Mouse (Mus musculus) G1E (cell line): ENCODE results near the gene Ghr. TPM values are rescaled to one million over a fixed set of nuclear protein-coding genes. Genes with fewer than 3 reads are reported as not detected.

ENCODE experiments used
- ATAC-seq: 2 replicates; pipeline ENCODE4 v1.8.0; 2016; ENCODE audit warnings: mild to moderate bottlenecking; ENCODE audit not compliant: insufficient number of reproducible peaks, poor library complexity, low FRiP score, severe bottlenecking; ENCODE audit errors: extremely low read depth
- DNase-seq: peaks from one replicate; pipeline ENCODE4 v3.0.0; 2012; ENCODE audit warnings: low spot score
- H3K27me3 ChIP-seq: 2 replicates; pipeline ENCODE4 v1.6.1; 2012; ENCODE audit warnings: mild to moderate bottlenecking, low read length, inconsistent platforms; ENCODE audit not compliant: insufficient read depth
- H3K36me3 ChIP-seq: replicated peaks from 2 replicates; pipeline ENCODE3; 2012; ENCODE audit warnings: mild to moderate bottlenecking, inconsistent platforms
- H3K4me1 ChIP-seq: 2 replicates; pipeline ENCODE4 v1.6.1; 2012; ENCODE audit warnings: low read depth, low read length, inconsistent platforms, mixed read lengths; ENCODE audit not compliant: insufficient read depth
- H3K4me3 ChIP-seq: 2 replicates; pipeline ENCODE4 v1.5.1; 2012; ENCODE audit warnings: low read depth, mild to moderate bottlenecking, inconsistent platforms, low read length, moderate library complexity, mixed read lengths
- H3K9me3 ChIP-seq: replicated peaks from 2 replicates; pipeline ENCODE4 v1.6.1; 2012; ENCODE audit warnings: inconsistent platforms
- CTCF ChIP-seq: IDR thresholded peaks from 2 replicates; pipeline ENCODE4 v1.5.1; 2012; ENCODE audit warnings: low read depth, low read length, inconsistent platforms, mixed read lengths
- GATA1 ChIP-seq: IDR thresholded peaks from 2 replicates; pipeline ENCODE4 v1.6.1; 2012; ENCODE audit warnings: borderline replicate concordance, low read length, inconsistent platforms, mixed read lengths
- GATA2 ChIP-seq: IDR thresholded peaks from 2 replicates; pipeline ENCODE4 v1.6.1; 2012; ENCODE audit warnings: low read depth, low read length, inconsistent platforms, borderline replicate concordance
- POLR2AphosphoS5 ChIP-seq: IDR thresholded peaks from 2 replicates; pipeline ENCODE4 v1.6.1; 2012; ENCODE audit warnings: low read depth, low read length, inconsistent platforms; ENCODE audit not compliant: insufficient replicate concordance
- TAL1 ChIP-seq: conservative IDR thresholded peaks from 2 replicates; pipeline ENCODE4 v1.6.1; 2012; ENCODE audit warnings: low read depth, low read length, inconsistent platforms, mixed read lengths
- polyA plus RNA-seq: library from polyadenylated mRNA; stranded (reverse); fragments of >175 nt; gene quantifications from 2 replicates; pipeline ENCODE4 v1.2.3, GENCODE M21; 2012
- total RNA-seq, 2 experiments: library from RNA; stranded (forward) in 1 of 2; stranded (reverse) in 1 of 2; fragments of 200-1000 nt in 1 of 2; fragments of >200 nt in 1 of 2; fragmentation: Nextera tagmentation in 1 of 2; gene quantifications; 2 replicates each; pipeline ENCODE4 v1.2.3; 2014 to 2017

The Ghr gene
- total and polyA plus RNA-seq, 3 experiments = 0.66 TPM; not detected in 2

GRCm38 (mm10) chr15:3353696-3354095, 229.6 kb downstream of the Ghr start:
- TF ChIP-seq GATA1 (no peak), GATA2 (no peak), TAL1 (no peak), POLR2AphosphoS5 (no peak), CTCF (no peak)
- H3K9me3 ChIP-seq = no peaks in the 10 kb centered on the region
- H3K4me3 ChIP-seq = no peak overlapping the region
- no peaks in the 10 kb centered on the region for H3K36me3 ChIP-seq
- DNase-seq (no peak), ATAC-seq (no peak)
- H3K27me3 ChIP-seq = no peaks in the 10 kb centered on the region
- no peaks in the 10 kb centered on the region for H3K4me1 ChIP-seq

GRCm38 (mm10) chr15:3349306-3350064, 233.8 kb downstream of the Ghr start:
- H3K9me3 ChIP-seq = no peaks in the 10 kb centered on the region
- no peak for DNase-seq
- no peaks in the 10 kb centered on the region for H3K4me1 ChIP-seq
- TF ChIP-seq GATA2 (no peak), CTCF (no peak), POLR2AphosphoS5 (no peak), TAL1 (no peak), GATA1 (no peak)
- no peaks in the 10 kb centered on the region for H3K36me3 ChIP-seq
- no peak overlapping the region for H3K4me3 ChIP-seq
- H3K27me3 ChIP-seq = no peaks in the 10 kb centered on the region
- no peak for ATAC-seq

DNA sequence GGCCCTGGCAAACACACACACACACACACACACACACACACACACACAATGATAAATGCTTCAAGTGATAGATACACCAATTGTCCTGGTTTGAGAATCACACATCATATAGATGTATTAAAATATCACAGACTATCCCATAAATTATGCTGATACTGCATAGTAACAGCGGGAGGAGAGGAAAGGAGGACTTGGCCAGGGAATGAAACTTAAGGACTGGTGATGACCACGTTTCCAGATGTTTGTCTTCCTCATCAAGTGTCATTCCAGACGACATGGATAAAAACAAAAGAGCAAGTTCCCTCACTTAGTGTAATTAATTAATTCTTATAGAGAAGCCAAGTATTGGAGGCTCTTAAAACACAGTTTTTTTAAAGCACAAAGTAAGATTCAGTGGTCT, 236.6 kb downstream of the Ghr start:
- no peak overlapping the region for H3K4me3 ChIP-seq
- no peaks in the 10 kb centered on the region for H3K36me3 ChIP-seq
- ATAC-seq (no peak), DNase-seq (no peak)
- H3K9me3 ChIP-seq = no peaks in the 10 kb centered on the region
- H3K27me3 ChIP-seq = no peaks in the 10 kb centered on the region
- TF ChIP-seq POLR2AphosphoS5 (no peak), GATA1 (no peak), GATA2 (no peak), TAL1 (no peak), CTCF (no peak)
- no peaks in the 10 kb centered on the region for H3K4me1 ChIP-seq

DNA sequence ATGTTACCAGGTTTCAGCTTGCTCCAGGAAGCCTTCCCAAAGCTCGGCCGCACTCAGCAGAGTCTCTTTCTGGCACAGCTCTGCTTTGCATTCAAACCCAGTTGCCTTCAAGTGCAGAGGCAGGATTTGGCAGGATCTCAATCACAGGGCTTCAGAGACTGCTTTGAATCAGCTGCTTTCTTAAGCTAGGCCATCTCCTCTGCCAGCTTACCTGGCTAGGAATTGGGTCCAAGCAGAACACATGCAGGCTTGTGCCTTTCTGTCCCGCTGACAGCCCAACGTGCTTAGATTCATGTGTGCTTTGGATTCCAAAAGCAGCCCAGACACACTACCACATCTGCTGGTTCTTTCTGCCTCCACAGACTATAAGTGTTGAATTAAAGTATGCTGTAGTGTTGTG, 238.7 kb downstream of the Ghr start:
- no peak for ATAC-seq
- no peaks in the 10 kb centered on the region for H3K4me1 ChIP-seq
- H3K9me3 ChIP-seq = no peaks in the 10 kb centered on the region
- TF ChIP-seq GATA2 = no peak
- TF ChIP-seq CTCF = no peak
- TF ChIP-seq TAL1 = no peak
- TF ChIP-seq POLR2AphosphoS5 = no peak
- TF ChIP-seq GATA1 = no peak
- no peaks in the 10 kb centered on the region for H3K27me3 ChIP-seq
- no peak overlapping the region for H3K4me3 ChIP-seq
- no peaks in the 10 kb centered on the region for H3K36me3 ChIP-seq
- DNase-seq = no peak

GRCm38 (mm10) chr15:3341806-3342582, 241.3 kb downstream of the Ghr start:
- Histone ChIP-seq H3K27me3 (no peaks in the 10 kb centered on the region), H3K9me3 (no peaks in the 10 kb centered on the region), H3K4me1 (no peaks in the 10 kb centered on the region), H3K36me3 (no peaks in the 10 kb centered on the region), H3K4me3 (no peak overlapping the region)
- DNase-seq (no peak), ATAC-seq (no peak)
- TF ChIP-seq CTCF (no peak), TAL1 (no peak), POLR2AphosphoS5 (no peak), GATA2 (no peak), GATA1 (no peak)

GRCm38 (mm10) chr15:3339847-3340246, 243.4 kb downstream of the Ghr start:
- no peak for ATAC-seq

More at GRCm38 (mm10) chr15:3339847-3340246, 243.4 kb downstream of the Ghr start:
- Histone ChIP-seq H3K36me3 (no peaks in the 10 kb centered on the region), H3K27me3 (no peaks in the 10 kb centered on the region), H3K4me1 (no peaks in the 10 kb centered on the region), H3K4me3 (no peak overlapping the region), H3K9me3 (no peaks in the 10 kb centered on the region)
- TF ChIP-seq GATA1 (no peak), TAL1 (no peak), POLR2AphosphoS5 (no peak), CTCF (no peak), GATA2 (no peak)
- no peak for DNase-seq
